Mouse (Mus musculus) bone marrow macrophage, adult 2 months (primary cell): ENCODE results near the gene Lim2. TPM values are rescaled to one million over a fixed set of nuclear protein-coding genes. Genes with fewer than 3 reads are reported as not detected.

ENCODE experiments used
- H3K27ac ChIP-seq: 2 replicates; pipeline ENCODE4 v1.5.1; 2012; ENCODE audit warnings: low read depth, low read length; ENCODE audit not compliant: insufficient read depth
- H3K4me1 ChIP-seq: 2 replicates; pipeline ENCODE4 v1.6.1; 2012; ENCODE audit warnings: low read length; ENCODE audit not compliant: control insufficient read depth, insufficient read depth
- H3K4me3 ChIP-seq: 2 replicates; pipeline ENCODE4 v1.5.1; 2012; ENCODE audit warnings: mild to moderate bottlenecking, low read length, moderate library complexity; ENCODE audit not compliant: insufficient read depth
- CTCF ChIP-seq: IDR thresholded peaks from 2 replicates; pipeline ENCODE4 v1.5.1; 2012; ENCODE audit warnings: low read depth, mild to moderate bottlenecking, low read length, moderate library complexity
- POLR2A ChIP-seq: IDR thresholded peaks from 2 replicates; pipeline ENCODE4 v1.6.1; 2012; ENCODE audit warnings: mild to moderate bottlenecking, low read depth, low read length, borderline replicate concordance
- polyA plus RNA-seq: library from polyadenylated mRNA; stranded (reverse); fragments of >200 nt; gene quantifications from 2 replicates; pipeline ENCODE4 v1.2.4, GENCODE M21; 2012; ENCODE audit not compliant: missing spikeins, insufficient read depth, insufficient read length

Lim2 gene
- polyA plus RNA-seq, 1 experiment = not detected

DNA sequence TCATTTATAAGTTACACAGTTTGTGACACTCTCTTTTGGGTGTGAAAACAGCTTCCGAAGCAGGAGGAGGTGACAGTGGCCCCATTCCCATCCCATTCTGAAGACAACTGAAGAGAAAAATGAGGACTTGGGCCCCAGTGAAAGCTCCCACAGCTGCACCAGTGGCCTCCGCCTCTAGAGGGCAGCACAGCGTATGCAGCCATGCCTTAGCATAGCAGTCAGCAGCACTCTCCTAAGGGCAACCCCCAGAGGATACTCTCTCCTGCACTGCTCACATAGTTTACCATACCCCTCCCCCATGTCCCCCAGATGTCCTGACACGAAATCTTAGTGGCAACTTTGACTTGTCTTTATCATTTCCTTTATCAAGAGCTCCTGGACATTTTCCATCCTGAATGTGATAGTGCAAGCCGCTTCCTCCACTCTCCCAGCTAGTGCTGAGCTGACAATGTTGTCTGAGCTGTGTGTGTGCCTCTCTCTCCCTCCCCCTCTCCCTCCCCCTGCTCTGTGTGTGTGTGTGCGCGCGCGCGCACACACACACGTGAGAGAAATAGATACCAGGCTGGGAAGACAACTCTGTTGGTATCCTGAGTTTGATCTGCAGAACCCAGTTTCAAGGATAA is 4.4 kb upstream of the Lim2 start:
- TF ChIP-seq CTCF (peak; percentile 96), POLR2A (no peak)
- Histone ChIP-seq H3K4me3 (no peak overlapping the region), H3K27ac (no peak overlapping the region), H3K4me1 (0 out of 2 replicates have a peak, but pooled peaks cover 3% of the 10 kb centered on the region)

DNA sequence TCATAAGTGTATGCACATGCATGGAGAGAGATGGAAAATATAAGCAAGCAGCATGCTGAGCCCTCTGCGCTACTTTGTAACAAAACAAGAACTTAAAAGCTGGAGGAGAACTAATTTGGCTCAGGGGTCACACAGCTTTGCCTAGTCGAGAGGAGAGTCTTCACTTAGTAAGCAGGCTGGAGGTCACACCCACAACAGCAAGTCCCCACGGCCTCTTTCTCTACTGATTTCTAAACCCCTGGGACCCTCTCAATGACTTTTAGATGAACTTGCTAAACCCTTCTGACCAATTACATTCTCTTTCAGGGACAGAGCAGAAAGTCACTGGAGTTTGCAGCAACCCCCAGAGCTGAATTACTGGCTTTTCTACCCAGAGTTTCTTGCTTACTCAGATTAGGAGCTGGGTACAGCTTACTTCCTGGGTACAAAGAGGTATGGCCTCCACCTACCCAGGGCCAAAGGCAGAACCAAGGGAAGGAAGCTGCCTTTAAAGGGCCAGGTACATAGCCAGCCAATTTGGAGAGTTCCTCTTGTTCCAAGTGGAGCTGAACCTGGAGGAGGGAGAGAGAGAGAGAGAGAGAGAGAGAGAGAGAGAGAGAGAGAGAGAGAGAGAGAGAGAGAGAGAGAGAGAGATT is 3.4 kb upstream of the Lim2 start:
- no peak for TF ChIP-seq CTCF
- TF ChIP-seq POLR2A = no peak
- H3K4me3 ChIP-seq = no peak overlapping the region
- 0 out of 2 replicates have a peak, but pooled peaks cover 3% of the 10 kb centered on the region for H3K4me1 ChIP-seq
- no peak overlapping the region for H3K27ac ChIP-seq

GRCm38 (mm10) chr7:43429500-43429899 is 2.0 kb downstream of the Lim2 start:
- Histone ChIP-seq H3K4me1 (no peaks in the 10 kb centered on the region), H3K27ac (no peak overlapping the region), H3K4me3 (no peak overlapping the region)
- TF ChIP-seq CTCF (no peak), POLR2A (no peak)

DNA sequence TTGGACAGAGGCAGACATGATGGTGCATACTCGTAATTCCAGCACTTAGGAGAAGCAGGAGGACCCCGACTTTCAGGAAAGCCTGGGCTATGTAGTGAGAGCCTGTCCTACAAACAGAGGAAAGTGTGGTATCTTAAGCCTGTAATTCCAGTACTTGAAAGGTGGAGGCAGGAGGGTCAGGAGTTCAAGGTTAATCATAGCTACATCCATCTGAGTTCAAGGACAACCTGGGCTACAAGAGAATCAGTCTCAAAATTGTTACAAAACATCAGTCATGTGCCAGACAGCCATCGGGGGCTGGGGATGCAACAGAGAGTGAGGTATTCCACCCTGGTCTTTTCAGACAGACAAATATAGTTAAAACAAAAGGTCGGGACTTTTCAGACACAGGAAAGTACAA is 5.4 kb downstream of the Lim2 start:
- no peak for TF ChIP-seq CTCF
- TF ChIP-seq POLR2A = no peak
- no peak overlapping the region for H3K4me3 ChIP-seq
- H3K27ac ChIP-seq = no peak overlapping the region
- H3K4me1 ChIP-seq = no peaks in the 10 kb centered on the region

GRCm38 (mm10) chr7:43434676-43435075 is 7.2 kb downstream of the Lim2 start:
- TF ChIP-seq POLR2A (no peak), CTCF (no peak)
- Histone ChIP-seq H3K27ac (no peak overlapping the region), H3K4me3 (no peak overlapping the region), H3K4me1 (no peaks in the 10 kb centered on the region)

- TF ChIP-seq CTCF (no peak), POLR2A (no peak)
- H3K4me3 ChIP-seq = no peak within 1 kb of the TSS
- no peak within 1 kb of the TSS for H3K27ac ChIP-seq
- H3K4me1 ChIP-seq = no peaks in the 10 kb centered on the region
Measured at GRCm38 (mm10) chr7:43436341-43437255, 9.1 kb downstream of the Lim2 start, which contains the start of gene Nkg7. Nkg7 (plus strand) TSS chr7:43437073.

DNA sequence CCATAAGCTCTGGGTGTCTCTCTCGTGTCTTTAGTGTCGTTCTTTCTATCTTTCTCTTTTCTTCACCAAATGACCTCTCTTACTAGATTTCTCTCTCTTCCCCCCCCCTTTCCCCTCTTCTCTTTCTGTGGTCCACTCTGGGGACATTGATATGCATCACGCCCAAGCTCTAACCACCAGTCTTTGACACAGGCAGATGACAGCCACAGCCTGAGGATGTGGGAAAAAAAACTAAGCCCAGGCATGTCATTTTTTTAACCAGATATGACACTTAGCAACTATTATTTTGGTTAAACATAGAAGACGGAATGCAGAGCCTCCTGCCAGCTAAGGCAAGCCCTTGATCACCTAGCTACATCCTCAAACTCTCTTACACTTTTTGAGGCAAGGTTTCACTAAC is 11.1 kb downstream of the Lim2 start:
- peaks cover 11% of the 10 kb centered on the region for H3K4me1 ChIP-seq
- H3K4me3 ChIP-seq = no peak overlapping the region
- TF ChIP-seq CTCF (no peak), POLR2A (no peak)
- H3K27ac ChIP-seq = no peak overlapping the region

GRCm38 (mm10) chr7:43440482-43440881 is 13.0 kb downstream of the Lim2 start, which contains the start of gene Cldnd2:
Cldnd2 (plus strand) TSS chr7:43440782.
- TF ChIP-seq CTCF (no peak), POLR2A (no peak)
- no peak within 1 kb of the TSS for H3K27ac ChIP-seq
- no peak within 1 kb of the TSS for H3K4me3 ChIP-seq
- H3K4me1 ChIP-seq = peaks cover 20% of the 10 kb centered on the region

DNA sequence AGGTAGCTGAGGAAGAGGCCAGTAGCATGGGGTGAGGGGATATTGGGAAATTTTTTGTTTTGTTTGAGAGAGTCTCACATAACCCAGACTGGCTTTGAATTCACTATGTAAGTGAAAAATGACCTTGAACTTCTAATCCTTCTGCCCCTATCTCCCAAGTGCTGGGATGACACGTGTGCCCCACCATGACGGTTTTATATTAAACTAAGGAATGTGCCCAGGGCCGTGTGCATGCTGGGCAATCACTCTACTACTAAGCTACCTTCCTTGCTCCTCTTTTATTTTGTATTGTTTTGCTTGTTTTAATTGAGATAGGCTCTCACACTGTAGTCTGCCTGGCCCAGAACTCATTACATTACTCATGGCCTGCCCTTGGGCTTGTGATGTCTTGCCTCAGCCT is 13.6 kb downstream of the Lim2 start:
- peaks cover 22% of the 10 kb centered on the region for H3K4me1 ChIP-seq
- H3K27ac ChIP-seq = no peak overlapping the region
- no peak overlapping the region for H3K4me3 ChIP-seq
- TF ChIP-seq CTCF (no peak), POLR2A (no peak)

GRCm38 (mm10) chr7:43442684-43443083 is 15.2 kb downstream of the Lim2 start:
- Histone ChIP-seq H3K27ac (peak overlapping the region; percentile 84), H3K4me1 (peaks cover 32% of the 10 kb centered on the region), H3K4me3 (peak overlapping the region; percentile 62)
- TF ChIP-seq POLR2A (no peak), CTCF (no peak)
